Mouse (Mus musculus) hindbrain, postnatal 0 days (tissue): ENCODE results near the gene Crhr1. TPM values are rescaled to one million over a fixed set of nuclear protein-coding genes. Genes with fewer than 3 reads are reported as not detected.

ENCODE experiments used
- ATAC-seq: fragments of 200-750 bp; cut with Nextera tagmentation; 2 replicates; pipeline ENCODE4 v1.8.0; 2017; ENCODE audit warnings: mild to moderate bottlenecking, moderate TSS enrichment, moderate library complexity
- DNase-seq: peaks from one replicate; pipeline ENCODE4 v3.0.0-alpha.2; 2015; ENCODE audit warnings: low spot score
- H3K27ac ChIP-seq: fragments of 300-500 bp; sonication (generic); 2 replicates; pipeline ENCODE4 v1.5.1; 2014; ENCODE audit warnings: mild to moderate bottlenecking
- H3K27me3 ChIP-seq: fragments of 300-500 bp; sonication (generic); 2 replicates; pipeline ENCODE4 v1.6.1; 2014; ENCODE audit warnings: low read length, mixed read lengths; ENCODE audit not compliant: insufficient read depth
- H3K36me3 ChIP-seq: fragments of 300-500 bp; sonication (generic); 2 replicates; pipeline ENCODE4 v1.6.1; 2014; ENCODE audit warnings: low read length, mixed read lengths; ENCODE audit not compliant: insufficient read depth
- H3K4me1 ChIP-seq: fragments of 300-500 bp; sonication (generic); 2 replicates; pipeline ENCODE4 v1.6.1; 2014; ENCODE audit warnings: antibody characterized with exemption, low read length, mixed read lengths; ENCODE audit not compliant: insufficient read depth
- H3K4me2 ChIP-seq: fragments of 300-500 bp; sonication (generic); 2 replicates; pipeline ENCODE4 v1.6.1; 2014; ENCODE audit warnings: low read depth, mild to moderate bottlenecking, low read length, moderate library complexity, mixed read lengths
- H3K4me3 ChIP-seq: fragments of 300-500 bp; sonication (generic); 2 replicates; pipeline ENCODE4 v1.5.1; 2014; ENCODE audit warnings: low read length
- H3K9ac ChIP-seq: fragments of 300-500 bp; sonication (generic); replicated peaks from 2 replicates; pipeline ENCODE4 v1.6.1; 2014; ENCODE audit warnings: mild to moderate bottlenecking, low read length, moderate library complexity, mixed read lengths
- H3K9me3 ChIP-seq: fragments of 300-500 bp; sonication (generic); 2 replicates; pipeline ENCODE4 v1.6.1; 2016; ENCODE audit warnings: low read length, mixed read lengths
- CTCF ChIP-seq: IDR thresholded peaks from 2 replicates; pipeline ENCODE4 v1.5.1; 2016; ENCODE audit warnings: antibody characterized with exemption, control low read depth, low read depth
- WGBS: fragments of 180-500 bp; shearing (Covaris S2); extraction: QIAGEN DNeasy Blood & Tissue Kit; methylation state at CpG from one replicate; pipeline ENCODE4 v1.1.7; 2014; 5-methylcytosine and 5-hydroxymethylcytosine counted together
- polyA plus RNA-seq: library from polyadenylated mRNA; unstranded; fragments of >200 nt; fragmentation: Nextera tagmentation; extraction: Ambion mirVana; gene quantifications from 2 replicates; pipeline ENCODE4 v1.2.1, GENCODE M21; 2015
- total RNA-seq: library from RNA; depleted of rRNA; stranded (reverse); fragments of >200 nt; gene quantifications from 2 replicates; pipeline ENCODE4 v1.2.3, GENCODE M21; 2014

Crhr1 gene
- total and polyA plus RNA-seq, 2 experiments from 2014 or later: 6.8 to 28.0 TPM

GRCm38 (mm10) chr11:104130721-104131647, 1.7 kb upstream of the Crhr1 start:
- H3K27ac ChIP-seq: peak overlapping the region; percentile 4; the same call in 1 of the 2 replicates
- peaks cover 17% of the 10 kb centered on the region; the same call in 1 of the 2 replicates for H3K27me3 ChIP-seq
- H3K4me2 ChIP-seq: no peak overlapping the region
- TF ChIP-seq CTCF: no peak
- WGBS: 73% methylated on average over 15 of the region's 15 CpGs
- DNase-seq: no peak
- H3K4me1 ChIP-seq: peaks cover 8% of the 10 kb centered on the region
- no peaks in the 10 kb centered on the region for H3K36me3 ChIP-seq
- no peak for ATAC-seq
- no peaks in the 10 kb centered on the region for H3K9me3 ChIP-seq
- H3K4me3 ChIP-seq: no peak overlapping the region
- no peak overlapping the region for H3K9ac ChIP-seq

GRCm38 (mm10) chr11:104131756-104132155, 899 bp upstream of the Crhr1 start:
- Histone ChIP-seq H3K9ac (peak overlapping the region; percentile 64; the same call in 1 of the 2 replicates), H3K36me3 (no peaks in the 10 kb centered on the region), H3K9me3 (no peaks in the 10 kb centered on the region), H3K27me3 (peaks cover 18% of the 10 kb centered on the region; the same call in 1 of the 2 replicates), H3K4me3 (peak overlapping the region; percentile 61), H3K4me2 (peak overlapping the region; percentile 94), H3K4me1 (peaks cover 8% of the 10 kb centered on the region), H3K27ac (no peak overlapping the region)
- TF ChIP-seq CTCF: peak; percentile 73
- DNase-seq (peak; percentile 83), ATAC-seq (peak; percentile 78)
- WGBS: 2% methylated on average over 21 of the region's 21 CpGs

GRCm38 (mm10) chr11:104133442-104133983, 858 bp downstream of the Crhr1 start:
- Histone ChIP-seq H3K27me3 (peaks cover 18% of the 10 kb centered on the region; the same call in 1 of the 2 replicates), H3K9me3 (no peaks in the 10 kb centered on the region), H3K9ac (peak overlapping the region; percentile 64), H3K4me3 (peak overlapping the region; percentile 61), H3K36me3 (no peaks in the 10 kb centered on the region), H3K4me1 (peaks cover 8% of the 10 kb centered on the region), H3K4me2 (peak overlapping the region; percentile 94), H3K27ac (peak overlapping the region; percentile 69; the same call in 1 of the 2 replicates)
- no peak for TF ChIP-seq CTCF
- ATAC-seq (no peak), DNase-seq (no peak)
- WGBS: under 1% methylated on average over 47 of the region's 47 CpGs

GRCm38 (mm10) chr11:104138976-104139375, 6.3 kb downstream of the Crhr1 start:
- no peak for ATAC-seq
- Histone ChIP-seq H3K27me3 (peaks cover 10% of the 10 kb centered on the region; the same call in 1 of the 2 replicates), H3K4me1 (no peaks in the 10 kb centered on the region), H3K36me3 (no peaks in the 10 kb centered on the region), H3K4me2 (no peak overlapping the region), H3K4me3 (no peak overlapping the region), H3K9me3 (no peaks in the 10 kb centered on the region), H3K9ac (no peak overlapping the region), H3K27ac (no peak overlapping the region)
- 51% methylated on average over 3 of the region's 3 CpGs for WGBS
- no peak for DNase-seq
- no peak for TF ChIP-seq CTCF

GRCm38 (mm10) chr11:104144930-104145329, 12.3 kb downstream of the Crhr1 start:
- H3K9me3 ChIP-seq: no peaks in the 10 kb centered on the region
- WGBS: 96% methylated on average over 1 of the region's 1 CpGs

GRCm38 (mm10) chr11:104148787-104149186, 16.1 kb downstream of the Crhr1 start:
- WGBS: 64% methylated on average over 7 of the region's 7 CpGs
- no peak overlapping the region for H3K27ac ChIP-seq
- no peak overlapping the region for H3K4me2 ChIP-seq
- H3K4me1 ChIP-seq: no peaks in the 10 kb centered on the region
- H3K9me3 ChIP-seq: no peaks in the 10 kb centered on the region
- no peaks in the 10 kb centered on the region for H3K27me3 ChIP-seq
- no peak overlapping the region for H3K4me3 ChIP-seq
- H3K9ac ChIP-seq: no peak overlapping the region
- TF ChIP-seq CTCF: no peak
- no peaks in the 10 kb centered on the region for H3K36me3 ChIP-seq
- ATAC-seq: no peak
- DNase-seq: no peak

More at GRCm38 (mm10) chr11:104144930-104145329, 12.3 kb downstream of the Crhr1 start:
- TF ChIP-seq CTCF: no peak
- Histone ChIP-seq H3K27me3 (no peaks in the 10 kb centered on the region), H3K9ac (no peak overlapping the region), H3K4me2 (no peak overlapping the region), H3K27ac (no peak overlapping the region), H3K4me1 (no peaks in the 10 kb centered on the region), H3K4me3 (no peak overlapping the region), H3K36me3 (no peaks in the 10 kb centered on the region)
- ATAC-seq (no peak), DNase-seq (no peak)
